Mouse (Mus musculus): ENCODE measurements around the gene Cirbp. TPM values are rescaled to one million over a fixed set of nuclear protein-coding genes. Genes with fewer than 3 reads are reported as not detected.
"Not testable (repeated sequence)": the region's sequence is repeated elsewhere in the genome, so short reads cannot be mapped to it uniquely, and the experiment has no call there.

Gene Cirbp
- polyA plus RNA-seq, 1 experiment from 2014 or later: 274 TPM

DNA sequence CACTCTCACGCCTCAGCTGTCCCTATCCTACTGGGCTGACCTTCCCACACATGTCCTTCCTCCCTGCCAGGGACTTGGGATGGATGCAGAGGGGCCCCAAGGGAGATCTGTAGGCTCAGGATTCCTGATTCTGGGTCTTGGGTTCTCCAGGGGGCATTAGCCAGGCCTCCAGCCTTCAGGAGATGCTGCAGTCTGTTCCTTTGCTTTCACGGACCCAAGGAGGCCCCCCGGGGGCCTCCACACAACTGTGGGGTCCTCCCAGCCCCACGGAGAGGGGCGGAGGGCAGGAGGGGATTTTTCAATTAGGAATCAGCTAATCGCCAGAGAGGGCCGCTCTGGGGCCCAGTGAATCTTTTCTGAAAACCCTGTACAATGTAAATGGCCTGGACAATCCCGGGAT, 28.7 kb downstream of the Cirbp start:
- H3K4me2 ChIP-seq: no peak overlapping the region
- H3K36me3 ChIP-seq (ENCODE audit: poor library complexity, severe bottlenecking): no peaks in the 10 kb centered on the region
- H3K9ac ChIP-seq: no peak overlapping the region
- H3K4me3 ChIP-seq: no peak overlapping the region
- peaks cover 19% of the 10 kb centered on the region for H3K4me1 ChIP-seq
- no peaks in the 10 kb centered on the region for H3K27me3 ChIP-seq
- no peaks in the 10 kb centered on the region for H3K9me3 ChIP-seq (replicated peaks)
- ATAC-seq: no peak
- 12% methylated on average over 8 of the region's 8 CpGs for WGBS
- H3K27ac ChIP-seq: peak overlapping the region; percentile 48; the same call in 1 of the 2 replicates

DNA sequence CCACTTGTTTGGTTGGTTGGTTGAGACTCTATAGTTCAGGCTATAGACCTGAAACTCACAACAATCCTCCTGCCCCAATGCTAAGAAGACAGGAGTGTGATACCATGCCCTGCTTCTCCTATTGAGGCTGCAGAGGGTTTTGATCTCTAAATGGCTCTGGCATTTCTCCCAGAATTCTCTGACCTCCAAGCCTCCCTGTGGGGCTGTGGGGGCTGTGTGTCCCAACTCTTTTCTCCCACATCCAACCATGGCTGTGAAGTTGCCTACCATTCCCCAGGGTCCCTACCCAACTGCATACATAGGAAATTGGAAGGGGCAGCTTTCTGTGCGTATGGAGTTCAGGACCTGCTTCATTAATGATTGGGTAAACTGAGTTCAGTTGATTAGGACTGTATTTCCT, 30.4 kb downstream of the Cirbp start:
- Histone ChIP-seq H3K27ac (no peak overlapping the region), H3K4me2 (no peak overlapping the region), H3K9me3 (replicated peaks) (no peaks in the 10 kb centered on the region), H3K36me3 (ENCODE audit: poor library complexity, severe bottlenecking) (no peaks in the 10 kb centered on the region), H3K4me1 (peaks cover 5% of the 10 kb centered on the region), H3K9ac (0 out of 2 replicates have a peak overlapping the region, but pooled peaks have one; percentile 34), H3K4me3 (no peak overlapping the region), H3K27me3 (no peaks in the 10 kb centered on the region)
- no peak for ATAC-seq
- WGBS: 94% methylated on average over 1 of the region's 1 CpGs

DNA sequence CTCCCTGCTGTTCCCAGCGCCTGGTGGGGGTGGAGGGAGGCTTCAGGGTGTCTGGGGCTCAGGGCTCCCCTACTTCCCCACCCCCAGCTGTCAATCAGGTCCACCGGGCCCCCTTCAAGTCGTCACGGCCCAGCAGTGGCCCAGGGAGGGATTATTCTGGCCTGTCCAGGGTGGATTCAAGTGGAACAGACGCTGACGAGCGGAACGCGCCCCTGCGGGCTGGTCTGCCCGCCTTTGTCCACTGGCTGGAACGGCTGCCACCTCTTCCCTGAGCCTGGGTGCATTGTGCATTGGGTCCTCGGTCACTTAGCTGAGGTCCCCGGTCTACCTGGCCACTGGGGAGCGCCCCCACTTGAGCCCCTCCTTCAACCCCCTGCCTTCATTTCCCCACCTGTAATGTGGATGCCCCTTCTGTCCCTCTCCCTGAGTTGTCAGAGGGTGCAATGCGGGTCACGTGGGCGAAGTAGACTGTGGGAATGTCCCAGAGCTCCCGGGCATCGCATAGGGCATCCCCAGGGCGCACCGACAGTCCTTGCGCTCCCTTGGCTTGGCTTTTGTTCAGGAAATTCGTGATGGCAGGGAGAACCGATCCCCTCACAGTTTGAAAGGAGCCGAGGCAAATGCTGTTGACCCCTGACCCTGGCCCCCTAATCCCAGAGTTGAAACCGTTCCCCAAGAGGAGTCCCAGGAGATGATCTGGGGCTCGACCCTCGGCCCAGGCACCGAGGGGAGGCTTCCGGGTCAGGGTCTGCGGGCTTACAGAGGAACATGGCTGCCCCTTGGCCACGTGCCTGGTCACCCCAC, 31.2 kb downstream of the Cirbp start:
- 40% methylated on average over 33 of the region's 33 CpGs for WGBS
- H3K4me2 ChIP-seq: no peak overlapping the region
- H3K27ac ChIP-seq: no peak overlapping the region
- ATAC-seq: no peak
- peaks cover 5% of the 10 kb centered on the region for H3K4me1 ChIP-seq
- H3K36me3 ChIP-seq (ENCODE audit: poor library complexity, severe bottlenecking): no peaks in the 10 kb centered on the region
- H3K4me3 ChIP-seq: no peak overlapping the region
- H3K9ac ChIP-seq: peak overlapping the region; percentile 34
- no peaks in the 10 kb centered on the region for H3K27me3 ChIP-seq
- H3K9me3 ChIP-seq (replicated peaks): no peaks in the 10 kb centered on the region

DNA sequence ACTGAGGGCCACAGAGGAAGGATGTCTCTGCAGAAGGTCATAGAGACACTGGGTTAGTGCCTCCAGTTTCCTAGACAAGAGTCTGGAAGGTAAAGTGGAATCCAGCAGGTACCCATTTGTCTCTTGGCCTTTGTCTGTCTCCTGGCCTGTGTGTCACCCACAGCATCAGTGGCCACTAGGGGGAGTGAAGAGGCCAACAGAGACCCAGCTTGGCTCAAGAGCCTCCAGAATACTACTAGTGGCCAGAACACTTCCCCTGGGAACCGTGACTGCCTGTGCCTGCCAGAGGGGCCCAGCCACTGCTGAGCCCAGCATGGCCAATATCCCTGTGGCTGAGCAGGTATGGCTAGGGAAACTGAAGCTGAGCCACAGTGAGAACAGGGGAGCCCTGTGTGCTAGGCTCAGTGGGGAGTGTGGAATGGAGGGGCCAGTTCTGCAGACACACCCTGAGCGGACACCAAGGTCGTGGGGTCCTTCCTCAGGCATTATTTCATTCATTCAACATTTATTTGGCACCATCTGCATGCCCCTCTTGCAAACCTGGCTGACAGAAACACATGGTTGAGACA, 33.7 kb downstream of the Cirbp start:
- no peaks in the 10 kb centered on the region for H3K36me3 ChIP-seq (ENCODE audit: poor library complexity, severe bottlenecking)
- 46% methylated on average over 3 of the region's 3 CpGs for WGBS
- H3K27me3 ChIP-seq: no peaks in the 10 kb centered on the region
- H3K27ac ChIP-seq: no peak overlapping the region
- peaks cover 10% of the 10 kb centered on the region for H3K4me1 ChIP-seq
- ATAC-seq: peak; percentile 74
- H3K9ac ChIP-seq: no peak overlapping the region
- no peaks in the 10 kb centered on the region for H3K9me3 ChIP-seq (replicated peaks)
- H3K4me3 ChIP-seq: no peak overlapping the region
- no peak overlapping the region for H3K4me2 ChIP-seq

DNA sequence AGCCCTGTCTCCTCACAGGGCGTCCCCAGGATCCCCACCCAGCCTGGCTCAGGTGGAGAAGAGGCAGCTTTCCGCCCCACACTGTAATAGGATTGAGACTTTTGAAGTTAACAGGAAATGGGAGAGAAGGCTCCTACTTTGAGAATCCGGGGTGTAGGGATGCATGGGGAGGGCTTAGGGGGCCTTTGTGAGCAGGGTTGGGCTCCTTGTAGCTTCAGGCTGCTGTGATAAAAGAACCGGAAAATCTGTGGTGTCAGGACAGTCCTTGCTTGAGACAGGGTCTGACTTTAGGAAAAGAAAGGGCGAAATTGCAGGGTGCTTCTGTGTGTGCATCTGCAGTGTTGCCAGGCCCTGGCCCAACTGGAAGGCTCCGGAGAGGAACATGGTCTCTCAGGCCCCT, 34.7 kb downstream of the Cirbp start:
- Histone ChIP-seq H3K27ac (no peak overlapping the region), H3K4me1 (peaks cover 11% of the 10 kb centered on the region), H3K4me2 (no peak overlapping the region), H3K27me3 (no peaks in the 10 kb centered on the region), H3K36me3 (ENCODE audit: poor library complexity, severe bottlenecking) (no peaks in the 10 kb centered on the region), H3K4me3 (no peak overlapping the region), H3K9me3 (replicated peaks) (no peaks in the 10 kb centered on the region), H3K9ac (no peak overlapping the region)
- ATAC-seq: no peak
- 75% methylated on average over 6 of the region's 6 CpGs for WGBS

DNA sequence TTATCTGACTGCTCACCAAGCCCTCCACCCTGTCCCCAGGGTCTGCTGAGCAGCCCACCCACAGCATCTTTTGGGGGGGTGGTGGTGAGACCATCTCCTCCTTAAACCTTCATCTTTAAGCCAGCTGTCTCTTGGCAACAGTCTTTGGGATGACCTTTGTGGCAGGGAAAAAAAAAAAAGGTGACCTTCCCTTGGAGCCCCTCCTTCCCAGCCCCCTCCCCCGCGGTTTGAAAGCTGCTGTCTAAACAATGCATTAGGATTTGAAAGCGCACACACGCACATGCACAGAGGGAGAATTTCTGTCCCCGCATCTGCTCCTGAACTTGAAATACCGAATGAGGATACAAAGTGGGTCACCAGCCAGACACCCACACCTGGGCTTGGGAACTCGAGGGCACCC, 38.3 kb downstream of the Cirbp start:
- Histone ChIP-seq H3K27me3 (no peaks in the 10 kb centered on the region), H3K4me2 (no peak overlapping the region), H3K27ac (peak overlapping the region; percentile 54), H3K9me3 (replicated peaks) (no peaks in the 10 kb centered on the region), H3K4me1 (peaks cover 32% of the 10 kb centered on the region), H3K36me3 (ENCODE audit: poor library complexity, severe bottlenecking) (no peaks in the 10 kb centered on the region), H3K9ac (peak overlapping the region; percentile 38; the same call in 1 of the 2 replicates), H3K4me3 (no peak overlapping the region)
- 8% methylated on average over 7 of the region's 7 CpGs for WGBS
- ATAC-seq: no peak

- no peak overlapping the region for H3K9ac ChIP-seq
- no peaks in the 10 kb centered on the region for H3K9me3 ChIP-seq (replicated peaks)
- H3K27me3 ChIP-seq: no peaks in the 10 kb centered on the region
- ATAC-seq: no peak
- H3K4me1 ChIP-seq: peaks cover 36% of the 10 kb centered on the region
- no peak overlapping the region for H3K4me2 ChIP-seq
- H3K36me3 ChIP-seq (ENCODE audit: poor library complexity, severe bottlenecking): no peaks in the 10 kb centered on the region
- 77% methylated on average over 1 of the region's 1 CpGs for WGBS
- H3K4me3 ChIP-seq: no peak overlapping the region
- no peak overlapping the region for H3K27ac ChIP-seq
These were observed 41.4 kb downstream of the Cirbp start for GRCm38 (mm10) chr10:80207201-80207600.

GRCm38 (mm10) chr10:80207676-80208075, 41.9 kb downstream of the Cirbp start:
- no peak overlapping the region for H3K9ac ChIP-seq
- 49% methylated on average over 10 of the region's 10 CpGs for WGBS
- no peak overlapping the region for H3K4me3 ChIP-seq
- H3K4me1 ChIP-seq: peaks cover 36% of the 10 kb centered on the region
- no peaks in the 10 kb centered on the region for H3K36me3 ChIP-seq (ENCODE audit: poor library complexity, severe bottlenecking)
- H3K9me3 ChIP-seq (replicated peaks): no peaks in the 10 kb centered on the region
- no peaks in the 10 kb centered on the region for H3K27me3 ChIP-seq
- ATAC-seq: no peak
- no peak overlapping the region for H3K4me2 ChIP-seq
- H3K27ac ChIP-seq: no peak overlapping the region

DNA sequence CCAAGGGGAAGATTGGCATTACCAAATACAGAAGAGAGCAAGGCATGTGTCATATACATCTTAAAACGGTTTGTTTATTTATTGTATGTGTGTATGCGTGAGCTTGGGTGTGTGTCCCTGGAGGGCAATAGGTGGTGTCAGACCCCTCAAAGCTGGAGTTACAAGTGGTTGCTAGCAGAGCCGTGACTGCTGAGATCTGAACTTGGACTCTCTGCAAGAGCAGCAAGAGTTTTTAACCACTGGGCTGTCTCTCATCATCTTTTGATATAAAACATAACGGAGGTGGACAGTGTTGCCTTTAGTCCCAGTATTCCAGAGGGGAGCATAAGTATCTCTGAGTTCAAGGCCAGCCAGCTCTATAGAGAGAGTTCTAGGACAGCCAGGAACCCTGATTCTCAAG, 42.5 kb downstream of the Cirbp start:
- Histone ChIP-seq H3K27me3 (no peaks in the 10 kb centered on the region), H3K4me3 (no peak overlapping the region), H3K9me3 (replicated peaks) (no peaks in the 10 kb centered on the region), H3K4me2 (peak overlapping the region; percentile 52; the same call in 1 of the 2 replicates), H3K9ac (no peak overlapping the region), H3K4me1 (peaks cover 36% of the 10 kb centered on the region), H3K27ac (peak overlapping the region; percentile 82; the same call in 1 of the 2 replicates), H3K36me3 (ENCODE audit: poor library complexity, severe bottlenecking) (no peaks in the 10 kb centered on the region)
- no peak for ATAC-seq
- WGBS: 77% methylated on average over 4 of the region's 4 CpGs

DNA sequence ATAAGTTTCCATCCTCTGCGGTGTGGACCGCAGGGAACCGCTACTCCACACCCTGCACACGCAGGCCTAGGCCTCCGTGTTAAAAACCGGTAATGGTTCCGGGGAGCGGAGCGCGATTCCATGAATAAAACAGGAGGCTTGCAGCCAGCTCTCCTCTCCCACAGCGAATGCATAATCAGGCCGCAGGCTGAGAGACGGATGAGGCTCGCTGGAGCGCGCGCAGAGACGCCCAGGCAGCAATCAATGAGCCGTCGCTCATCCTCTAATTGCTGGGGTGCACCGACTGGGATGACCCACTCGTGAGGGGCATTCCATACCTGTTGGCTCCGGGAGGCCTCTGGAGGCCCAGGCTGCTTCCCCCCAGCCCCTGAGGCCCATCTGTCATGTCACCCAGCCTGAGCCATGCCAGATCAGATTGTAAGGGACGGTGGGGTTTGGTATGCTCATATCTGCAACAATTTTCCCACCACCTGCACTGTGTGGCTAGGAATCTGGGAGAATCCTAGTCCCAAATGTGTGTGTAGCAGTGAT, 43.1 kb downstream of the Cirbp start:
- H3K27me3 ChIP-seq: no peaks in the 10 kb centered on the region
- 3% methylated on average over 24 of the region's 24 CpGs for WGBS
- no peaks in the 10 kb centered on the region for H3K36me3 ChIP-seq (ENCODE audit: poor library complexity, severe bottlenecking)
- peak overlapping the region; percentile 58 for H3K9ac ChIP-seq
- peak overlapping the region; percentile 52 for H3K4me2 ChIP-seq
- H3K4me1 ChIP-seq: peaks cover 34% of the 10 kb centered on the region
- peak overlapping the region; percentile 82 for H3K27ac ChIP-seq
- peak overlapping the region; percentile 21; the same call in 1 of the 2 replicates for H3K4me3 ChIP-seq
- ATAC-seq: peak; percentile 76
- H3K9me3 ChIP-seq (replicated peaks): no peaks in the 10 kb centered on the region

- 72% methylated on average over 7 of the region's 7 CpGs for WGBS
- not testable (repeated sequence) for H3K9me3 ChIP-seq (replicated peaks); H3K9ac ChIP-seq; H3K4me2 ChIP-seq; H3K4me3 ChIP-seq; H3K27ac ChIP-seq; ATAC-seq; H3K27me3 ChIP-seq; H3K36me3 ChIP-seq (ENCODE audit: poor library complexity, severe bottlenecking)
- peaks cover 41% of the 10 kb centered on the region for H3K4me1 ChIP-seq
These were observed 45.8 kb downstream of the Cirbp start for GRCm38 (mm10) chr10:80211547-80212103.

Data from forebrain, embryonic 13.5 days (tissue).